Mouse (Mus musculus): ENCODE results near the gene Gm49395. TPM values are rescaled to one million over a fixed set of nuclear protein-coding genes. Genes with fewer than 3 reads are reported as not detected.
A peak's percentile ranks its signal among the peaks of the same experiment; 100 is the strongest.

The Gm49395 gene
- 1 to 10 TPM in 5 of 26 experiments, under 1 TPM in 1, not detected in 20; 0.92 to 1.7 (median 1.2) TPM for total RNA-seq (2018; cell fraction: chromatin; rRNA removed)
- total RNA-seq (2018; cell fraction: cytosol; rRNA removed): 1 to 10 TPM in 1 of 26 experiments, under 1 TPM in 13, not detected in 12; 0.14 to 1.2 (median 0.36) TPM
- total RNA-seq (2018; cell fraction: nucleus; rRNA removed): 1 to 10 TPM in 11 of 26 experiments, under 1 TPM in 2, not detected in 13; 0.77 to 3.0 (median 1.7) TPM
- polyA plus RNA-seq (2018): not detected in 3 replicates

- under 1% methylated on average over 39 of the region's 39 CpGs for WGBS (ENCODE audit: missing documents)
These were observed at the start of gene Gm49395, which contains the start of gene Itga1 for GRCm38 (mm10) chr13:115101355-115102191. Gene Gm49395 (minus strand): TSS chr13:115101921. Gene Itga1 (minus strand): TSS chr13:115101964.

GRCm38 (mm10) chr13:115150602-115151001, 48.9 kb upstream of the Gm49395 start:
- WGBS (ENCODE audit: missing documents): 0% methylated on average over 1 of the region's 1 CpGs
- no peaks in the 10 kb centered on the region for H3K36me3 ChIP-seq (ENCODE audit: inconsistent target)
- no peak overlapping the region for H3K4me3 ChIP-seq (ENCODE audit: inconsistent target)
- H3K27ac ChIP-seq: no peak overlapping the region
- no peaks in the 10 kb centered on the region for H3K79me2 ChIP-seq (ENCODE audit: inconsistent target)

More at GRCm38 (mm10) chr13:115101355-115102191, at the start of gene Gm49395, which contains the start of gene Itga1:
- Histone ChIP-seq H3K79me2 (ENCODE audit: inconsistent target) (no peaks in the 10 kb centered on the region; the same call in 1 of the 2 replicates), H3K27ac (no peak within 1 kb of the TSS), H3K4me3 (ENCODE audit: inconsistent target) (peak within 1 kb of the TSS; percentile 49), H3K36me3 (ENCODE audit: inconsistent target) (no peaks in the 10 kb centered on the region)

GRCm38 (mm10) chr13:115149849-115150248, 48.1 kb upstream of the Gm49395 start:
- WGBS (ENCODE audit: missing documents): 60% methylated on average over 6 of the region's 6 CpGs
- Histone ChIP-seq H3K36me3 (ENCODE audit: inconsistent target) (no peaks in the 10 kb centered on the region), H3K79me2 (ENCODE audit: inconsistent target) (no peaks in the 10 kb centered on the region), H3K27ac (no peak overlapping the region), H3K4me3 (ENCODE audit: inconsistent target) (no peak overlapping the region)

- 92% methylated on average over 2 of the region's 2 CpGs for WGBS (ENCODE audit: missing documents)
- H3K27ac ChIP-seq: no peak overlapping the region
- no peaks in the 10 kb centered on the region for H3K36me3 ChIP-seq (ENCODE audit: inconsistent target)
- no peaks in the 10 kb centered on the region for H3K79me2 ChIP-seq (ENCODE audit: inconsistent target)
- no peak overlapping the region for H3K4me3 ChIP-seq (ENCODE audit: inconsistent target)
These were observed 41.9 kb upstream of the Gm49395 start for GRCm38 (mm10) chr13:115143575-115143974.

- Histone ChIP-seq H3K27ac (no peak overlapping the region), H3K4me3 (ENCODE audit: inconsistent target) (no peak overlapping the region), H3K79me2 (ENCODE audit: inconsistent target) (no peaks in the 10 kb centered on the region), H3K36me3 (ENCODE audit: inconsistent target) (no peaks in the 10 kb centered on the region)
- 38% methylated on average over 3 of the region's 3 CpGs for WGBS (ENCODE audit: missing documents)
These were observed 40.3 kb upstream of the Gm49395 start for GRCm38 (mm10) chr13:115142066-115142465.

DNA sequence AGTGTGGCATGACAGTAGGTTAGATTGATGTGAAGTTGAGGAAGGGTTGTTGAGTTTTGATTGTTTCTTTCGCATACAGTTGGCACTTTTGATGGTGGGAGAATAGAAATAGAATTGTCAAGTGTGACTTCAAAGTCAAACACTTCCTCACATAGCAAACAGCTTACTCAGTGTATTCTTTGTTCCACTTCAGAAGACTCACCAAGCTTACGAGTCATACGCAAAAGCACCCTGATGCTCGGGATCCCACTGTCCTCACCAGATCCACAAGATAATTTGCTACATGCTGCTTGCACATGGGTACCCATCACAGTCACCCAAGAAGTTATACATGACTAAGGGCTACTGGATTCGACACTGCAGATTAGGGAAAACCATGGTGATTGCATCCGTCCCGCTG, 36.8 kb upstream of the Gm49395 start:
- no peak overlapping the region for H3K27ac ChIP-seq
- no peaks in the 10 kb centered on the region for H3K36me3 ChIP-seq (ENCODE audit: inconsistent target)
- 88% methylated on average over 7 of the region's 7 CpGs for WGBS (ENCODE audit: missing documents)
- no peak overlapping the region for H3K4me3 ChIP-seq (ENCODE audit: inconsistent target)
- H3K79me2 ChIP-seq (ENCODE audit: inconsistent target): no peaks in the 10 kb centered on the region

DNA sequence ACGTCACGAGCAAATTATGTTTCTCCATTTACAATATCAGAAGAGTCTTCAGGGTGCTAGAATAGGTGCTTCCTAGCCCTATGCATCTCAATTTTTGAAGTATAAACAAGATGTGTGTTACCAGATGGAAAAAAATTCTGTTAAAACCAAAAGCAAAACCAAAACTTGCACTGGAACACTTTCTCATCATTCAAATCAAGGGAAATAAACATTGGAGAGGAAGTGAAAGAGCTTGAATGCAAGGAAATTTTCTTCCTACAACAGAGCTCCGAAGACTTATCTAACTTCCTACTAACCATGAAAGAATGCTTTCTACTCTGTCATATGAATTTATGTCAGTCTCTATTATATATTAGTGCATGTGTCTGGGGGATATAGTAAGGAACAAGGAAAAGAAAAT, 35.0 kb upstream of the Gm49395 start:
- no peak overlapping the region for H3K27ac ChIP-seq
- H3K4me3 ChIP-seq (ENCODE audit: inconsistent target): no peak overlapping the region
- H3K36me3 ChIP-seq (ENCODE audit: inconsistent target): no peaks in the 10 kb centered on the region
- H3K79me2 ChIP-seq (ENCODE audit: inconsistent target): no peaks in the 10 kb centered on the region
- 61% methylated on average over 3 of the region's 3 CpGs for WGBS (ENCODE audit: missing documents)

GRCm38 (mm10) chr13:115132435-115132834, 30.7 kb upstream of the Gm49395 start:
- no peak overlapping the region for H3K4me3 ChIP-seq (ENCODE audit: inconsistent target)
- H3K27ac ChIP-seq: no peak overlapping the region
- 85% methylated on average over 5 of the region's 5 CpGs for WGBS (ENCODE audit: missing documents)
- no peaks in the 10 kb centered on the region for H3K36me3 ChIP-seq (ENCODE audit: inconsistent target)
- no peaks in the 10 kb centered on the region for H3K79me2 ChIP-seq (ENCODE audit: inconsistent target)

DNA sequence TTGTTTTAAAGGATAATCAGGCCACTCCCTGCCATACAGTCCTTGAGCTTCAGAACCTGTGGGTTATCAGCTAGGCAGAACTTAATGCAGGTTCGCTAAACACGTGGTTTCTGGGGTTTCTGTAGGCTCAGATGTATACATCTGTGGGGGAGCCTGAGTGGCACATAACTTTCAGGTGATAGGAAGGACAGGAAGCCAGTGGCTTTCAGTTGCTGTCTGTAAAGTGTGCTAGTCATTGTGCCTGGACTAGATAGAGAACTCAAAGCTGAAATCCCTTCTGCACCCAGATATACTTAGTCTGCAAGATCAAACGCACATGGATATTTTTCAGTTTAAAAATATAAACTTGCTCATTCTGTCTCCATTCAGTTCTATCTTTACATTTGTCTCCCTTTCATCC, 29.7 kb upstream of the Gm49395 start:
- WGBS (ENCODE audit: missing documents): 28% methylated on average over 3 of the region's 3 CpGs
- Histone ChIP-seq H3K36me3 (ENCODE audit: inconsistent target) (no peaks in the 10 kb centered on the region), H3K79me2 (ENCODE audit: inconsistent target) (no peaks in the 10 kb centered on the region), H3K4me3 (ENCODE audit: inconsistent target) (no peak overlapping the region), H3K27ac (no peak overlapping the region)

- 20% methylated on average over 2 of the region's 2 CpGs for WGBS (ENCODE audit: missing documents)
These were observed 28.3 kb upstream of the Gm49395 start for GRCm38 (mm10) chr13:115130035-115130434.

GRCm38 (mm10) chr13:115127826-115128225, 26.1 kb upstream of the Gm49395 start:
- Histone ChIP-seq H3K27ac (no peak overlapping the region), H3K36me3 (ENCODE audit: inconsistent target) (no peaks in the 10 kb centered on the region), H3K79me2 (ENCODE audit: inconsistent target) (no peaks in the 10 kb centered on the region), H3K4me3 (ENCODE audit: inconsistent target) (no peak overlapping the region)
- 93% methylated on average over 1 of the region's 1 CpGs for WGBS (ENCODE audit: missing documents)

More at GRCm38 (mm10) chr13:115130035-115130434, 28.3 kb upstream of the Gm49395 start:
- Histone ChIP-seq H3K79me2 (ENCODE audit: inconsistent target) (no peaks in the 10 kb centered on the region), H3K36me3 (ENCODE audit: inconsistent target) (no peaks in the 10 kb centered on the region), H3K27ac (no peak overlapping the region), H3K4me3 (ENCODE audit: inconsistent target) (no peak overlapping the region)

- 96% methylated on average over 2 of the region's 2 CpGs for WGBS (ENCODE audit: missing documents)
- Histone ChIP-seq H3K79me2 (ENCODE audit: inconsistent target) (no peaks in the 10 kb centered on the region), H3K27ac (no peak overlapping the region), H3K36me3 (ENCODE audit: inconsistent target) (no peaks in the 10 kb centered on the region), H3K4me3 (ENCODE audit: inconsistent target) (no peak overlapping the region)
These were observed 24.8 kb upstream of the Gm49395 start for GRCm38 (mm10) chr13:115126534-115126933.

- Histone ChIP-seq H3K4me3 (ENCODE audit: inconsistent target) (no peak overlapping the region), H3K27ac (no peak overlapping the region), H3K79me2 (ENCODE audit: inconsistent target) (no peaks in the 10 kb centered on the region), H3K36me3 (ENCODE audit: inconsistent target) (no peaks in the 10 kb centered on the region)
- WGBS (ENCODE audit: missing documents): 100% methylated on average over 4 of the region's 4 CpGs
These were observed 23.4 kb upstream of the Gm49395 start for GRCm38 (mm10) chr13:115125130-115125529.

DNA sequence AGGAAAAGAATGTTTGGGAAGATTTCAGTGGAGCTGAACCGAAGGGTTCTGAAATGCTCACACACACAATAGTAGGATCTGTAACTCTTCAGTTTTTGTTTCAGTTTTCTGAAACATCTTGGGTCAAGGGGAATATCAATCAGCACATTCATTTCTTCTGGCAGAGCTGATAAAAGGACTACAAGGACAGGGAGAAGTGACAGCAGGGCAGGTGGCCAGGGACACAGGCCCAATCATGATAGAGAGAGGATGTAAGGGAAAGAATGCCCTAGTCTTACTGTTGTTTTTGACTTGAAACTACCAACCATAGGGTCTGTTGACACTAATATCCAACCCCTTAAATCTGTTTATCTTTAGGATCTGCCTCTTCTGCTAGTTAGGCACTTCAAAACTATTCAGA, 22.8 kb upstream of the Gm49395 start:
- Histone ChIP-seq H3K27ac (no peak overlapping the region), H3K4me3 (ENCODE audit: inconsistent target) (no peak overlapping the region), H3K79me2 (ENCODE audit: inconsistent target) (no peaks in the 10 kb centered on the region), H3K36me3 (ENCODE audit: inconsistent target) (no peaks in the 10 kb centered on the region)
- WGBS (ENCODE audit: missing documents): 25% methylated on average over 1 of the region's 1 CpGs

DNA sequence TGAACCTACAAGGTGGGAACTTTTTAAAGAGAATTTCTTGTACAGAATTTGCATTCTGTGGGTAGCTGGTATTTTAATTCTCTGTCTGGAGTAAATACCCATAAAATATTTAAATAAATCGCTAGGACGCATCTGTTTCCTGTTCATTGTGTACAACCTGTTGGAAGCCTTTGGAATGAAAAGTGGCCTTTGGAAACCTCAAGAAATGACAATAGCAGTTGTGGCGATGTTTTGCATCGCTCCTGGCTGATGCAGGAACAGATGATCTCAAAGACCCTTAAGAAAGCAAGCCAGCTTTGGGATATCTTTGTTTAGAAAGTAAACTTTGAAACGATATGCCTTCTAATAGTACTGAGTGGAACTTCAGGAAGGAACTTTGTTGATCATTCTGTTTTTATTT, 17.0 kb upstream of the Gm49395 start:
- no peak overlapping the region for H3K27ac ChIP-seq
- H3K4me3 ChIP-seq (ENCODE audit: inconsistent target): no peak overlapping the region
- WGBS (ENCODE audit: missing documents): 53% methylated on average over 5 of the region's 5 CpGs
- H3K79me2 ChIP-seq (ENCODE audit: inconsistent target): no peaks in the 10 kb centered on the region
- no peaks in the 10 kb centered on the region for H3K36me3 ChIP-seq (ENCODE audit: inconsistent target)

All from macrophage (primary cell).